Mouse (Mus musculus) hindbrain, embryonic 12.5 days (tissue): Measurements from ENCODE around the gene Hoxb7. TPM values are rescaled to one million over a fixed set of nuclear protein-coding genes. Genes with fewer than 3 reads are reported as not detected.

Experiments used
- ATAC-seq: fragments of 200-750 bp; cut with Nextera tagmentation; 2 replicates; pipeline ENCODE4 v1.8.0; 2017; ENCODE audit warnings: moderate TSS enrichment; ENCODE audit not compliant: low FRiP score
- H3K27ac ChIP-seq: fragments of 300-500 bp; sonication (generic); 2 replicates; pipeline ENCODE4 v1.5.1; 2016; ENCODE audit warnings: mild to moderate bottlenecking
- H3K27me3 ChIP-seq: fragments of 300-500 bp; sonication (generic); 2 replicates; pipeline ENCODE4 v1.6.1; 2016; ENCODE audit warnings: mild to moderate bottlenecking
- H3K36me3 ChIP-seq: fragments of 300-500 bp; sonication (generic); 2 replicates; pipeline ENCODE4 v1.6.1; 2016; ENCODE audit warnings: mild to moderate bottlenecking
- H3K4me1 ChIP-seq: fragments of 300-500 bp; sonication (generic); 2 replicates; pipeline ENCODE4 v1.6.1; 2016
- H3K4me2 ChIP-seq: fragments of 300-500 bp; sonication (generic); replicated peaks from 2 replicates; pipeline ENCODE4 v1.6.1; 2016; ENCODE audit warnings: mild to moderate bottlenecking
- H3K4me3 ChIP-seq: fragments of 300-500 bp; sonication (generic); 2 replicates; pipeline ENCODE4 v1.5.1; 2016; ENCODE audit warnings: mild to moderate bottlenecking
- H3K9ac ChIP-seq: fragments of 300-500 bp; sonication (generic); 2 replicates; pipeline ENCODE4 v1.6.1; 2016; ENCODE audit warnings: mild to moderate bottlenecking, moderate library complexity
- H3K9me3 ChIP-seq: fragments of 300-500 bp; sonication (generic); replicated peaks from 2 replicates; pipeline ENCODE4 v1.6.1; 2016; ENCODE audit warnings: mild to moderate bottlenecking
- WGBS: fragments of 180-500 bp; shearing (Covaris S2); methylation state at CpG from one replicate; pipeline ENCODE4 v1.1.7; 2016; 5-methylcytosine and 5-hydroxymethylcytosine counted together
- polyA plus RNA-seq: library from polyadenylated mRNA; unstranded; fragments of >200 nt; fragmentation: Nextera tagmentation; extraction: Ambion mirVana; gene quantifications from 2 replicates; pipeline ENCODE4 v1.2.1, GENCODE M21; 2016

Hoxb7 gene
- polyA plus RNA-seq, 1 experiment from 2014 or later: 11.0 TPM

DNA sequence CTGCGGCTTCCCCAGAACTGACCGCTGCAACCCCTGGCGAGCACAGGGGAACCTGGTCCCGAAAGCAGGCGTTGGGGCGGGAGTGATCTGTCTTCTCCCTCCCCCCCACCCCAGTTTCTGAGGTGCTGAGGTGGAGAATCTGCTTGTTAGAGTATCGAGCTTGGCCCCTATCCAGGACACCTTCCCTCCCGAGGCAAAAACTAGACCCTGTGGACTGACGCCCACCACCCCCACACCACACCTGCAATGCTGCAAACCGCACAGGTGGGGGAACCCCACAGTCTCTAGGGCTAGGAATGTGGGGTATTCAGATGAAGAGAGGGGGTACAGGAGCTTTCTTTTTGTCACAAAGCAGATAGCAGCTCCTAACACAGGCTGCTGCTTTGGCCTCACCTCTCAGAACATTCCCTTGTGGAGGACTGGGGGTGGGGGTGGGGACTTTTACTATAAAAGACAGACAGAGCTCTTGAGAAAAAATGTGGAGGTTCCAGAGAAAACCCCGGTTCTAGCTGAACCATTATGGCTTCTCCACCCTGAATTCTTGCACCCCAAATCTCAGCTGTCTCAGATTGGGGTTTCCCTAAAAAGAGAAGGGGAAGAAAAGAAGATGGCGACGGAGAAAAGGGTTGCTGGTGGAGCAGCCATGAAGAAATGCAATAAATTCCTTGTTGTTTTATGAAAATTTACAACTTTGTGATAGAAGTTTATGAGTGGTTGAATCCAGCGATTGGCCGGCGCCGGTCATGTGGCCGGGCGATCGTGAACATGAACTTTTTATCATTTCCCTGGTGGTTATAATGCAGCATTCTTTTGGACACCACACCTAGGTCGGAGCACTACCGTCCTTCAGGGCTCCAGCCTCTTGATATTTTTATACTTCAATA lies 5.5 kb downstream of the Hoxb7 start, which contains the start of gene Hoxb6:
Gene Hoxb6, plus strand, starts transcription at position 796 of the 884 bp plus-strand sequence.
- Histone ChIP-seq H3K27ac (no peak within 1 kb of the TSS), H3K27me3 (peaks cover 97% of the 10 kb centered on the region), H3K4me1 (no peaks in the 10 kb centered on the region; the same call in 1 of the 2 replicates), H3K36me3 (no peaks in the 10 kb centered on the region), H3K4me2 (no peak within 1 kb of the TSS), H3K9ac (no peak within 1 kb of the TSS), H3K9me3 (no peaks in the 10 kb centered on the region), H3K4me3 (peak within 1 kb of the TSS; percentile 16; the same call in 1 of the 2 replicates)
- ATAC-seq: no peak
- WGBS: 2% methylated on average over 22 of the region's 22 CpGs

- H3K4me1 ChIP-seq: no peaks in the 10 kb centered on the region
- H3K36me3 ChIP-seq: no peaks in the 10 kb centered on the region
- WGBS: 1% methylated on average over 12 of the region's 12 CpGs
- ATAC-seq: no peak
- peak overlapping the region; percentile 16; the same call in 1 of the 2 replicates for H3K4me3 ChIP-seq
- H3K4me2 ChIP-seq: no peak overlapping the region
- no peak overlapping the region for H3K9ac ChIP-seq
- H3K9me3 ChIP-seq: no peaks in the 10 kb centered on the region
- no peak overlapping the region for H3K27ac ChIP-seq
- H3K27me3 ChIP-seq: peaks cover 97% of the 10 kb centered on the region
Observed at GRCm38 (mm10) chr11:96292565-96293301, 6.3 kb downstream of the Hoxb7 start.

- H3K4me2 ChIP-seq: no peak overlapping the region
- no peaks in the 10 kb centered on the region for H3K9me3 ChIP-seq
- peaks cover 97% of the 10 kb centered on the region for H3K27me3 ChIP-seq
- H3K4me3 ChIP-seq: peak overlapping the region; percentile 16; the same call in 1 of the 2 replicates
- H3K4me1 ChIP-seq: no peaks in the 10 kb centered on the region
- no peak overlapping the region for H3K27ac ChIP-seq
- WGBS: 2% methylated on average over 22 of the region's 22 CpGs
- no peak for ATAC-seq
- no peaks in the 10 kb centered on the region for H3K36me3 ChIP-seq
- no peak overlapping the region for H3K9ac ChIP-seq
Observed at GRCm38 (mm10) chr11:96293302-96293921, 7.0 kb downstream of the Hoxb7 start.

GRCm38 (mm10) chr11:96294245-96295091 lies 8.0 kb downstream of the Hoxb7 start:
- no peak overlapping the region for H3K4me2 ChIP-seq
- no peak for ATAC-seq
- H3K36me3 ChIP-seq: no peaks in the 10 kb centered on the region
- no peak overlapping the region for H3K9ac ChIP-seq
- H3K27me3 ChIP-seq: peaks cover 97% of the 10 kb centered on the region
- no peaks in the 10 kb centered on the region for H3K9me3 ChIP-seq
- no peak overlapping the region for H3K27ac ChIP-seq
- H3K4me1 ChIP-seq: peaks cover 3% of the 10 kb centered on the region; the same call in 1 of the 2 replicates
- H3K4me3 ChIP-seq: peak overlapping the region; percentile 12; the same call in 1 of the 2 replicates
- WGBS: under 1% methylated on average over 32 of the region's 32 CpGs

DNA sequence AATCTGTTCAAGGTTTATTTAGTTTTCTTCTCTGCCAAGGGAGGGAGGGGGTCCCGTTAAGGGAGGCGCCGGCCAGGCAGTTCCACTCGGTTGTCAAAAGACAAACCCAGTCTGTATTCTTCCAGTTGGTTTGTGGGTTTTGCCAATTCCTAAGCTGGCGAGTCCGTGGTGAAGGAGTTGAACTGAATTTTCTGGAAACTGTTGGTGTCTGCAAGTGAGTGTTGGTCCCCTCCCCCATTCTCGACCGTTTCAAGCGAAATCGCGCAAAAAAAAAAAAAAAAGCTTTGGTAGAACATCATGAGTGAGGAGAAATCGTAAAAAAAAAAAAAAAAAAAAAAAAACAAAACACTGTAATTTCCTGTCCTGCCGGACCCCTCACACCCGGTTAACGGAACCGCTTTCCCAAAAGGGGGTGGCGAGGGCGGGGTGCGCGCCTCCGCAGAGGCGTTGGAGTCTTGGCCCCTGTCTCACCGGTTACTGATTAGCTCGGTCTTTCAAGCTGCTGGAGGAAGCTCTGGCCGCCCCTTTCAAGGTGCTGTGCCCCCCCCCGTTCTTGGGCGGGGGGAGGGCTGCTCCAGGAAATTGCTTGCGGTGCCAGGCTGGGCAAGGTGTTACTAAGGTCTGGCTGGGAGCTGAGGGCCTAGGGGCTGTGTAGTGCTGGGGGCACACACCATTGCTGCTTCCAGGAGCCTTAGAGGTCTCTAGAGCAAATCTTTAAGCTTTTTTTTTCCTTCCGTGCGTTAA lies 8.8 kb downstream of the Hoxb7 start:
- Histone ChIP-seq H3K4me2 (no peak overlapping the region; the same call in 1 of the 2 replicates), H3K4me1 (peaks cover 3% of the 10 kb centered on the region; the same call in 1 of the 2 replicates), H3K4me3 (peak overlapping the region; percentile 17), H3K36me3 (no peaks in the 10 kb centered on the region), H3K9me3 (no peaks in the 10 kb centered on the region), H3K27ac (no peak overlapping the region; the same call in 1 of the 2 replicates), H3K27me3 (peaks cover 97% of the 10 kb centered on the region), H3K9ac (0 out of 2 replicates have a peak overlapping the region, but pooled peaks have one; percentile 8)
- 1% methylated on average over 30 of the region's 30 CpGs for WGBS
- no peak for ATAC-seq

DNA sequence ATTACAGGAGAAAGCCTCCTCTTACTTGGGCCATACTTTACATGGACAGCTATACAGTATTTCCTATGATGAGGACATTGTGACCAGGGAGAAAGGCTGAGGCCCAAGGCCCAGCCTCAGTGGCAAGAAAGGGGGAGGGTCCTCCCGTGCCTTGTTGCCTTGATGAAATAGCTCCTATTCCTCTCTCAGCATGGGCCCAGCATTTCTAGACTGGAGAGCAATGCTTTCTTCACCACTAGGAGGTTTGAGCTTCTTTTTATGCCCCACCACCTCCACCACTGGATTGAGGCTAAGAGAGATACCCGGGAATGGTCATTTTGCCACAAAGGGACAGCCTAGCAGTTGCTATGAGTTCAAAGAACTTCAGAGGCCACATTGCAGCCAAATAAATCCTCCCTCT lies 10.6 kb downstream of the Hoxb7 start:
- Histone ChIP-seq H3K27me3 (peaks cover 100% of the 10 kb centered on the region), H3K27ac (no peak overlapping the region), H3K4me3 (no peak overlapping the region), H3K9ac (no peak overlapping the region), H3K4me2 (peak overlapping the region; percentile 7; the same call in 1 of the 2 replicates), H3K4me1 (peaks cover 3% of the 10 kb centered on the region; the same call in 1 of the 2 replicates), H3K36me3 (no peaks in the 10 kb centered on the region), H3K9me3 (no peaks in the 10 kb centered on the region)
- no peak for ATAC-seq
- WGBS: 5% methylated on average over 2 of the region's 2 CpGs

GRCm38 (mm10) chr11:96297428-96297827 lies 11.0 kb downstream of the Hoxb7 start:
- H3K9ac ChIP-seq: no peak overlapping the region
- H3K27me3 ChIP-seq: peaks cover 100% of the 10 kb centered on the region
- H3K4me2 ChIP-seq: peak overlapping the region; percentile 7; the same call in 1 of the 2 replicates
- H3K4me3 ChIP-seq: no peak overlapping the region
- ATAC-seq: no peak
- H3K36me3 ChIP-seq: no peaks in the 10 kb centered on the region
- no peaks in the 10 kb centered on the region for H3K9me3 ChIP-seq
- no peak overlapping the region for H3K27ac ChIP-seq
- 4% methylated on average over 3 of the region's 3 CpGs for WGBS
- peaks cover 3% of the 10 kb centered on the region; the same call in 1 of the 2 replicates for H3K4me1 ChIP-seq

DNA sequence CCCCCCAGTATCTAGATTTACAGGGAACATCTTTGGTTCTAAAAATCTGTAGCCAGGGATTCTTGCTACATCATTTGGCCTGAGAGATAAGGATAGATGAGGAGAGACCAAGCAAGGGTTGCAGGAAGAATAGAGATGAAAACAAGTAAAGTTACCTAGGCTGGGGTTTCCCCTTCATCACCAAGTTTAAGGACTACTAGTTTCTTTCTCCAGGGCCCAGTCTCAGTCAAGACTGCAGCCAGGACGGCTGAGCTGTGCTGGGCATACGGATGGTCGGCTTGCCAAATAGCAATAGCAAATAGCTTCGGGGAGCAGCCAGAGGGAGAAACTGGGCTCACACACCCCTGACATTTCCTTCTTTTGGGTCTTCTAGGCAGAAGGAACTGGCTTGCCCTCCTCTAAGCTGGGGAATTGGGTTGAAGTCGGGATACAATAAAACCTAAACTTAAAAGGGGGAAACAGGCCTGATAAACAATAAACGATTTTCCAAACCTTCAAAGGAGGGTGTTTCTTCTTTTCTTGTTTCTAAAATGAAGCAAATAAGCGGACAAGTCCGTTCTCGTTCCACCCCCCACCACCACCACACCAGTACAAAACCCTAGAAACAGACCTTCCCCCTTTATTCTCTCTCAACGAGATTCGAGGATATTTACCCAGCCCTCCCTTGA lies 11.7 kb downstream of the Hoxb7 start:
- 4% methylated on average over 11 of the region's 11 CpGs for WGBS

GRCm38 (mm10) chr11:96298895-96299667 lies 12.7 kb downstream of the Hoxb7 start:
- H3K27ac ChIP-seq: peak overlapping the region; percentile 49
- H3K4me1 ChIP-seq: peaks cover 3% of the 10 kb centered on the region; the same call in 1 of the 2 replicates

More for the DNA sequence above, 11.7 kb downstream of the Hoxb7 start:
- Histone ChIP-seq H3K4me1 (peaks cover 3% of the 10 kb centered on the region; the same call in 1 of the 2 replicates), H3K4me3 (no peak overlapping the region), H3K9me3 (no peaks in the 10 kb centered on the region), H3K27me3 (peaks cover 100% of the 10 kb centered on the region), H3K27ac (no peak overlapping the region), H3K4me2 (no peak overlapping the region; the same call in 1 of the 2 replicates), H3K9ac (no peak overlapping the region), H3K36me3 (no peaks in the 10 kb centered on the region)
- no peak for ATAC-seq

More at GRCm38 (mm10) chr11:96298895-96299667, 12.7 kb downstream of the Hoxb7 start:
- Histone ChIP-seq H3K4me2 (peak overlapping the region; percentile 62), H3K27me3 (peaks cover 99% of the 10 kb centered on the region), H3K4me3 (peak overlapping the region; percentile 36), H3K9me3 (no peaks in the 10 kb centered on the region), H3K36me3 (no peaks in the 10 kb centered on the region), H3K9ac (peak overlapping the region; percentile 64)
- WGBS: under 1% methylated on average over 64 of the region's 66 CpGs
- ATAC-seq: no peak
